Mouse (Mus musculus) limb, embryonic 14.5 days (tissue): ENCODE results near the gene Dst. TPM values are rescaled to one million over a fixed set of nuclear protein-coding genes. Genes with fewer than 3 reads are reported as not detected.

ENCODE experiments used
- ATAC-seq: fragments of 200-750 bp; cut with Nextera tagmentation; 2 replicates; pipeline ENCODE4 v1.8.0; 2017; ENCODE audit warnings: low read depth, moderate number of reproducible peaks, moderate TSS enrichment; ENCODE audit not compliant: low FRiP score
- DNase-seq: peaks from one replicate; pipeline ENCODE4 v3.0.0-alpha.2; 2015; ENCODE audit warnings: low spot score
- H3K27ac ChIP-seq: fragments of 300-500 bp; sonication (generic); replicated peaks from 2 replicates; pipeline ENCODE4 v1.5.1; 2014; ENCODE audit warnings: low read depth, mild to moderate bottlenecking, low read length, moderate library complexity, mixed read lengths
- H3K27me3 ChIP-seq: fragments of 300-500 bp; sonication (generic); 2 replicates; pipeline ENCODE4 v1.6.1; 2014; ENCODE audit warnings: low read length, mixed read lengths; ENCODE audit not compliant: control insufficient read depth, insufficient read depth
- H3K36me3 ChIP-seq: fragments of 300-500 bp; sonication (generic); 2 replicates; pipeline ENCODE4 v1.6.1; 2014; ENCODE audit warnings: mild to moderate bottlenecking, low read length, moderate library complexity, mixed read lengths; ENCODE audit not compliant: control insufficient read depth, insufficient read depth
- H3K4me1 ChIP-seq: fragments of 300-500 bp; sonication (generic); 2 replicates; pipeline ENCODE4 v1.6.1; 2014; ENCODE audit warnings: antibody characterized with exemption, low read length, mixed read lengths; ENCODE audit not compliant: control insufficient read depth, insufficient read depth
- H3K4me2 ChIP-seq: fragments of 300-500 bp; sonication (generic); replicated peaks from 2 replicates; pipeline ENCODE4 v1.6.1; 2014; ENCODE audit warnings: low read depth, mild to moderate bottlenecking, low read length, moderate library complexity; ENCODE audit not compliant: severe bottlenecking
- H3K4me3 ChIP-seq: fragments of 300-500 bp; sonication (generic); replicated peaks from 2 replicates; pipeline ENCODE4 v1.5.1; 2014; ENCODE audit warnings: low read length
- H3K9ac ChIP-seq: fragments of 300-500 bp; sonication (generic); 2 replicates; pipeline ENCODE4 v1.6.1; 2014; ENCODE audit warnings: mild to moderate bottlenecking, low read depth, low read length, moderate library complexity; ENCODE audit not compliant: severe bottlenecking
- H3K9me3 ChIP-seq: fragments of 300-500 bp; sonication (generic); 2 replicates; pipeline ENCODE4 v1.6.1; 2016; ENCODE audit warnings: low read length; ENCODE audit not compliant: control insufficient read depth
- POLR2A ChIP-seq: fragments of 200-500 bp; IDR thresholded peaks from 2 replicates; pipeline ENCODE4 v1.8.0; 2012; ENCODE audit warnings: inconsistent platforms, mild to moderate bottlenecking, moderate library complexity, borderline replicate concordance; ENCODE audit not compliant: insufficient read depth, insufficient read length; ENCODE audit errors: extremely low read depth
- WGBS: fragments of 180-500 bp; shearing (Covaris S2); extraction: QIAGEN DNeasy Blood & Tissue Kit; methylation state at CpG from one replicate; pipeline ENCODE4 v1.1.7; 2014; 5-methylcytosine and 5-hydroxymethylcytosine counted together
- polyA plus RNA-seq, 2 experiments: library from polyadenylated mRNA; depleted of rRNA in 1 of 2; stranded (reverse) in 1 of 2; unstranded in 1 of 2; fragments of >200 nt; fragmentation: Nextera tagmentation in 1 of 2; extraction: Ambion mirVana in 1 of 2; gene quantifications; 2 replicates each; pipeline versions ENCODE4 v1.2.1 to v1.2.3; 2012 to 2014

Dst gene
- polyA plus RNA-seq, 2 experiments, result 34.9 to 42.5 TPM

- no peak overlapping the region for H3K4me2 ChIP-seq
- no peaks in the 10 kb centered on the region for H3K36me3 ChIP-seq
- DNase-seq, result no peak
- H3K27me3 ChIP-seq, result no peaks in the 10 kb centered on the region
- no peaks in the 10 kb centered on the region for H3K9me3 ChIP-seq
- ATAC-seq, result no peak
- H3K4me3 ChIP-seq, result no peak overlapping the region
- H3K4me1 ChIP-seq, result peaks cover 7% of the 10 kb centered on the region; the same call in 1 of the 2 replicates
- TF ChIP-seq POLR2A, result no peak
- WGBS, result 80% methylated on average over 5 of the region's 5 CpGs
- no peak overlapping the region for H3K9ac ChIP-seq
- no peak overlapping the region for H3K27ac ChIP-seq
Observed at GRCm38 (mm10) chr1:34033052-34033451, 125.0 kb downstream of the Dst start.

GRCm38 (mm10) chr1:34033478-34033877, 125.5 kb downstream of the Dst start:
- no peaks in the 10 kb centered on the region for H3K27me3 ChIP-seq
- H3K9ac ChIP-seq, result no peak overlapping the region
- no peaks in the 10 kb centered on the region for H3K9me3 ChIP-seq
- H3K4me3 ChIP-seq, result no peak overlapping the region
- no peak overlapping the region for H3K27ac ChIP-seq
- 91% methylated on average over 1 of the region's 1 CpGs for WGBS
- H3K4me1 ChIP-seq, result peaks cover 7% of the 10 kb centered on the region; the same call in 1 of the 2 replicates
- no peak for TF ChIP-seq POLR2A
- ATAC-seq, result no peak
- no peak overlapping the region for H3K4me2 ChIP-seq
- no peaks in the 10 kb centered on the region for H3K36me3 ChIP-seq
- no peak for DNase-seq

GRCm38 (mm10) chr1:34033958-34034357, 125.9 kb downstream of the Dst start:
- 76% methylated on average over 3 of the region's 3 CpGs for WGBS
- no peak for ATAC-seq
- Histone ChIP-seq H3K9ac (no peak overlapping the region), H3K9me3 (no peaks in the 10 kb centered on the region), H3K27ac (no peak overlapping the region), H3K4me2 (no peak overlapping the region), H3K4me3 (no peak overlapping the region), H3K36me3 (no peaks in the 10 kb centered on the region), H3K4me1 (peaks cover 7% of the 10 kb centered on the region; the same call in 1 of the 2 replicates), H3K27me3 (no peaks in the 10 kb centered on the region)
- no peak for DNase-seq
- no peak for TF ChIP-seq POLR2A

GRCm38 (mm10) chr1:34036111-34036510, 128.1 kb downstream of the Dst start:
- ATAC-seq (no peak), DNase-seq (no peak)
- Histone ChIP-seq H3K4me3 (no peak overlapping the region), H3K27ac (no peak overlapping the region), H3K36me3 (no peaks in the 10 kb centered on the region), H3K4me1 (peaks cover 10% of the 10 kb centered on the region; the same call in 1 of the 2 replicates), H3K4me2 (no peak overlapping the region), H3K9me3 (no peaks in the 10 kb centered on the region), H3K27me3 (no peaks in the 10 kb centered on the region), H3K9ac (no peak overlapping the region)
- 86% methylated on average over 12 of the region's 12 CpGs for WGBS
- TF ChIP-seq POLR2A, result no peak

GRCm38 (mm10) chr1:34038571-34038970, 130.5 kb downstream of the Dst start:
- H3K27me3 ChIP-seq, result no peaks in the 10 kb centered on the region
- H3K4me1 ChIP-seq, result peaks cover 17% of the 10 kb centered on the region
- no peak for TF ChIP-seq POLR2A
- WGBS, result 92% methylated on average over 7 of the region's 7 CpGs
- no peaks in the 10 kb centered on the region for H3K9me3 ChIP-seq
- no peaks in the 10 kb centered on the region for H3K36me3 ChIP-seq
- no peak overlapping the region for H3K9ac ChIP-seq
- H3K27ac ChIP-seq, result no peak overlapping the region
- H3K4me2 ChIP-seq, result no peak overlapping the region
- no peak for DNase-seq
- H3K4me3 ChIP-seq, result no peak overlapping the region
- ATAC-seq, result no peak

- ATAC-seq, result no peak
- H3K9ac ChIP-seq, result no peak overlapping the region
- H3K27me3 ChIP-seq, result no peaks in the 10 kb centered on the region
- no peak for DNase-seq
- no peak overlapping the region for H3K27ac ChIP-seq
- H3K4me2 ChIP-seq, result no peak overlapping the region
- no peak overlapping the region for H3K4me3 ChIP-seq
- H3K36me3 ChIP-seq, result no peaks in the 10 kb centered on the region
- H3K9me3 ChIP-seq, result no peaks in the 10 kb centered on the region
- WGBS, result 64% methylated on average over 3 of the region's 3 CpGs
- peaks cover 14% of the 10 kb centered on the region for H3K4me1 ChIP-seq
- no peak for TF ChIP-seq POLR2A
Observed at GRCm38 (mm10) chr1:34040049-34040448, 132.0 kb downstream of the Dst start.
